ENCODE assay signal across 13 mouse cellular contexts in genomic region chr3:127852722-127853121, GRCm38 (mm10). TPM values are rescaled to one million over a fixed set of nuclear protein-coding genes. Genes with fewer than 3 reads are reported as not detected.
DNase-seq lines count a peak whose midpoint lies in the region; TF ChIP-seq lines count a peak whose summit lies in the region.
"Had no signal": no experiment of that assay in that cellular context is flagged by ENCODE, and none has a peak within 500 bp of the region (broad histone marks: within the 10 kb centered on the region; RNA-seq: fewer than 3 reads in every experiment).

No protein-coding gene starts in this region.

- H3K9ac ChIP-seq in CH12.LX (ENCODE audit: insufficient read depth, low read depth), result no peak overlapping the region
- H3K9ac ChIP-seq: embryonic facial prominence, embryonic 13.5 days; heart, embryonic 13.5 days; hindbrain, embryonic 15.5 days had no signal

- H3K27ac ChIP-seq in CH12.LX (ENCODE audit: insufficient read depth, low read depth), result no peak overlapping the region
- H3K27ac ChIP-seq: embryonic facial prominence, embryonic 13.5 days; heart, adult 2 months; heart, embryonic 13.5 days; hindbrain, embryonic 15.5 days had no signal

- dilution Hi-C loops in CH12.LX (cut with MboI; ENCODE audit: extremely low pct_ligation_motif_present, extremely low pct_unique_long_range_greater_than_20kb, low sequenced_read_pairs), result no loop called here

- no peak for TF ChIP-seq EP300 in CH12.LX (IDR thresholded peaks at IDR 0.05; ENCODE audit: low read length)

- H3K4me2 ChIP-seq in CH12.LX (ENCODE audit: insufficient read depth, low read depth, poor library complexity, severe bottlenecking), result no peak overlapping the region

- DNase-seq in heart, adult 11 months, result peak; percentile 28
- DNase-seq in heart, adult 9 months (ENCODE audit: low spot score in 2 of 2), result no peak
- DNase-seq in layer of hippocampus, adult 18-20 months (ENCODE audit: low spot score in 2 of 2), result peak; percentile 35 to 60
- DNase-seq in layer of hippocampus, adult 9-10 months (ENCODE audit: low spot score), result no peak
- DNase-seq in CH12.LX (ENCODE audit: extremely low read depth), result no peak
- peak; percentile 47 for DNase-seq in brain, adult 2 months (ENCODE audit: low read depth, low spot score)
- no peak for DNase-seq in MN1 (ENCODE audit: low spot score)
- DNase-seq in heart, adult 8-10 months (ENCODE audit: low spot score), result no peak

- H3K27me3 ChIP-seq in CH12.LX (replicated peaks), result no peaks in the 10 kb centered on the region
- H3K27me3 ChIP-seq: embryonic facial prominence, embryonic 13.5 days; hindbrain, embryonic 15.5 days had no signal

- H3K4me3 ChIP-seq in CH12.LX (replicated peaks in 1 of 3; ENCODE audit: low read depth in 2 of 3, low read length in 2 of 3, poor library complexity in 1 of 3), result no peak overlapping the region
- H3K4me3 ChIP-seq: embryonic facial prominence, embryonic 13.5 days; heart, adult 2 months; heart, embryonic 13.5 days; hindbrain, embryonic 15.5 days had no signal

- TF ChIP-seq POLR2A in CH12.LX (IDR thresholded peaks at IDR 0.05; ENCODE audit: low read depth, low read length), result no peak

- H3K36me3 ChIP-seq in CH12.LX (replicated peaks in 1 of 2; ENCODE audit: control insufficient read depth in 1 of 2, insufficient read depth in 1 of 2, low read length in 1 of 2), result no peaks in the 10 kb centered on the region
- H3K36me3 ChIP-seq: embryonic facial prominence, embryonic 13.5 days; G1E; heart, embryonic 13.5 days; hindbrain, embryonic 15.5 days had no signal

- H3K9me3 ChIP-seq in CH12.LX (replicated peaks; ENCODE audit: low read length), result no peaks in the 10 kb centered on the region
- H3K9me3 ChIP-seq: embryonic facial prominence, embryonic 13.5 days; G1E; heart, embryonic 13.5 days; hindbrain, embryonic 15.5 days had no signal

- TF ChIP-seq RAD21 in CH12.LX (IDR thresholded peaks at IDR 0.05; ENCODE audit: low read depth, low read length), result no peak

- H3K79me2 ChIP-seq in CH12.LX (replicated peaks; ENCODE audit: control insufficient read depth, extremely low read depth, insufficient read depth, poor library complexity, severe bottlenecking), result no peaks in the 10 kb centered on the region

- in situ Hi-C loops in CH12.LX (cut with MboI; ENCODE audit: low pct_ligation_motif_present, low pct_unique_long_range_greater_than_20kb, low sequenced_read_pairs), result loop anchor here (5.0 kb wide), 1 partner anchor 95 kb away; no protein-coding TSS in a partner anchor

- H3K4me1 ChIP-seq in CH12.LX (ENCODE audit: control insufficient read depth in 1 of 2, insufficient read depth in 2 of 2), result peaks cover 0 to 2% of the 10 kb centered on the region in 2 experiments; a peak in 1 of 4 replicates
- H3K4me1 ChIP-seq: embryonic facial prominence, embryonic 13.5 days had no signal

- TF ChIP-seq CTCF in CH12.LX (conservative IDR thresholded peaks at IDR 0.05 in 1 of 2, IDR thresholded peaks at IDR 0.05 in 1 of 2; ENCODE audit: low read depth in 2 of 2, low read length in 2 of 2), result no peak

TF ChIP-seq in CH12.LX, 34 proteins besides CTCF, POLR2A, EP300 and RAD21:
- 0 out of 2 replicates have a peak, but pooled peaks have one; percentile 26 for TF ChIP-seq MAFK (IDR thresholded peaks at IDR 0.05; ENCODE audit: insufficient replicate concordance, low read length)
- no peak for TF ChIP-seq MYC (IDR thresholded peaks at IDR 0.05; ENCODE audit: low read depth, low read length)
- TF ChIP-seq JUN (IDR thresholded peaks at IDR 0.05; ENCODE audit: insufficient read depth, low read depth, low read length), result no peak
- TF ChIP-seq MEF2A (IDR thresholded peaks at IDR 0.05; ENCODE audit: borderline replicate concordance, low read depth, low read length), result no peak
- no peak for TF ChIP-seq SIN3A (IDR thresholded peaks at IDR 0.05; ENCODE audit: low read length)

RNA-seq across cellular contexts. Expression of gene Ap1ar, which starts 15.4 kb away (rescaled TPM):
- 10 to 100 TPM; 81.4 to 83.4 TPM for total RNA-seq in layer of hippocampus, adult 18-20 months (2021)
- 45.7 and 45.8 TPM in 2 replicates for total RNA-seq in CH12.LX (2012; rRNA removed)
- 51.2 and 55.4 TPM in 2 replicates for total RNA-seq in CH12.LX (2014; rRNA removed)
- polyA plus RNA-seq in CH12.LX (2012; ENCODE audit: insufficient read length, low read depth), result 62.6 and 64.4 TPM in 2 replicates
- total RNA-seq in heart, adult 8-10 months (2022), result 10 to 100 TPM; 19.0 to 22.9 (median 20.3) TPM

RNA-seq across cellular contexts. Expression of gene Fam241a, which starts 43.4 kb away (rescaled TPM):
- total RNA-seq in layer of hippocampus, adult 18-20 months (2021), result 1 to 10 TPM; 1.9 to 3.0 TPM
- total RNA-seq in CH12.LX (2012; rRNA removed), result 1.6 and 2.1 TPM in 2 replicates
- total RNA-seq in CH12.LX (2014; rRNA removed), result 12.4 and 12.7 TPM in 2 replicates
- polyA plus RNA-seq in CH12.LX (2012; ENCODE audit: insufficient read length, low read depth), result 5.3 and 6.2 TPM in 2 replicates
- 1 to 10 TPM; 3.1 to 4.4 (median 3.9) TPM for total RNA-seq in heart, adult 8-10 months (2022)

Comparison
In these comparisons a context has a peak if more than half of its experiments do, and no peak if none do; other contexts are left out.
1. DNase-seq: peak in heart, adult 11 months (single experiment), layer of hippocampus, adult 18-20 months (2 of 2) and brain, adult 2 months (single experiment); none in heart, adult 9 months (0 of 2), layer of hippocampus, adult 9-10 months (single experiment), CH12.LX (single experiment), MN1 (single experiment) and heart, adult 8-10 months (single experiment).